Mouse (Mus musculus) neutrophil, adult 5-6 weeks (primary cell): ENCODE data around the gene Mycn. TPM values are rescaled to one million over a fixed set of nuclear protein-coding genes. Genes with fewer than 3 reads are reported as not detected.

ENCODE experiments used
- ATAC-seq: fragments of 151-379, 151-347 bp; 2 replicates; pipeline ENCODE4 v1.8.0; 2017; ENCODE audit warnings: mild to moderate bottlenecking, moderate TSS enrichment; ENCODE audit not compliant: insufficient number of reproducible peaks, poor library complexity, low FRiP score, severe bottlenecking; ENCODE audit errors: extremely low read depth
- total RNA-seq: library from RNA; stranded (forward); fragments of 200-1000 nt; gene quantifications from 2 replicates; pipeline ENCODE4 v1.2.3, GENCODE M21; 2017

Gene Mycn
- 0.35 TPM in 1 of 2 replicates, not detected in the other for total RNA-seq

DNA sequence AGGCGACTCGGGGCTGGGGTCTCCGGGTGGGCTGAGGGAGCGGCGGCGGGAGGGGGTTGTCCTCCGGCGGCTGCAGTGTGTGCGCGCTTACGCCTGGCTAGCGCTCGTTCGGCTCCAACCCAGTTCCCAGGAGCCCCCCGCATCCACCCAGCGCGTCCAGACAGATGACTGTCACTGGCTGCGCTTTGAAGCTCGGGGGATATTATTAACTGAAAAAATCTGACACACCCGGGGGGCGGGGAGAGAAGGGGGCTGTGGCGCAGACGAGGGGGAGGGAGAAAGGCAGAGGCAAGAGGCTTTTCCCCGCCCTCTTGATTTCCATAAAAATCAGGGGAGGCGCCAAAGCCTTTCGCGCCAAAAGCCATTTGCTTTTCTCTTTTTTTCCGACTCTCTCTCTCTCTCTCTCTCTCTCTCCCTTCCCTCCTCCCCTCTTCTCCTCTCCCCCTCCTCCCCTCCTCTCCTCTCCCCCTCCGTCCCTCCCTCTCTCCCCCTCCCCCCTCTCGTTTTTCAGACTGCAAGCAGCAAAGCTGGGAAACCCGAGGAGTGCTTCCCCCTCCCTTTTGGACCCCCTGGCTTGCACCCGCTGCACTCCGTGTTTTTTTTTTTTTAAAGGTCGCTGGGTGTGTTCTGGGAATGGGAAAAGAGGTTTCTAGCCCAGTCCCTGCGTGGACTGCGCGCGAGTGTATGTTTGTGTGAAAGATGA, at the start of gene Mycn:
Mycn (minus strand) TSS at position 254 of the 703 bp plus-strand sequence.
- ATAC-seq = no peak

DNA sequence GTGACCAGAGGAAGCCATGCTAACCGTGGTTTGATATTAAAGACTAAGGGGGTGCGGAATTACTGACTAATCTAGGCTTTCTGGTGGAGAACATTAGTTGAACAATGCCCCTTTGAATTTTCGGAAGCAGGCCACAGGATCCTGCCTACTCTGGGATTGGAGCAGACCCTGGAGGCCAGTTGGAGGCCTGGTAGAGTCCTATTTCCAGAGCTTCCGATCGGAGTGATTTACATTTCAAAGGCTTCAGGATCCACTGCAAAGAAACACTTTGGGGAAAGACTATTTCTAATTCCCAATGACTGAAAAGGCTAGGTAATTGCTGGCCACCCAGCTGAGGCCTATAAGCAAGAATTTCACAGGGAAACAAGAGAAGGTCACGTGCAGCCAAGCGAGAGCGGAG, 45.7 kb upstream of the Mycn start:
- ATAC-seq = no peak

GRCm38 (mm10) chr12:12986612-12987206, 45.0 kb upstream of the Mycn start:
- no peak for ATAC-seq

DNA sequence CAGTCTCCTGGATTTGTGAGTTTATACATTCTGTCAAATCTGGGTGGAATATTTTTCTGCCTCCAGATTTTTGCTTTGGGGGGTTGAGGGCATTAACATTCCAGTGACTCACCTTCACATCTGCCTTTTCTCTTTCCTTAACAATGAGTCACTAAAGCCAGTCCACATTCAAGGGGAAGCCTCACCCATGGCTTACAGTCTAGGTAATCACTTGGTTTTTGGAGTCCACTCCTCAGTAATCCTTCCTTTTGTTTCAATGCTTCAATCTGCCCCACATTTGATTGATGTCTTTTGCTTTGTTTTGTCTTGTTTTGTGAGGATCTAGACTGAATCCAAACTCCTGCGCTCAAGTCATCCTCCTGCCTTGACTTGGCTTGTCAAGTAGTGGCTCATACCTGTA, 41.3 kb upstream of the Mycn start:
- no peak for ATAC-seq

DNA sequence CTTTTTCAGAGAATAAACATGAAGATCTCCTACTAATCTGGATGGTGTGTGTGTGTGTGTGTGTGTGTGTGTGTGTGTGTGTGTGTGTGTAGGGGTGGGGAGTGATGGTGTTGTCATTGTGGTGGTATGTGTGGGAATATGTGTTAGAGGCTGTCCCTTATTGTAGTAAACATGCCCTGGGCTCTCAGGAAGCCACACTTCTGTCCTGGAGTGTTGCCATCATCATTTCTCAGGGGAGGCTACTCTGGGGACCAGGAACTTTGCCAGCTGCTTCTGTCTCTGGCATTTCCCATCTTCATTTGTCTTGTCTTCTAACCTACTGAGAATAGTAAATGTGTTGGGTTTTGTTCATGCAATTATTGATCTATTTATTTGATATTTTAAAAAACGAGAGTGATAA, 33.7 kb upstream of the Mycn start:
- ATAC-seq = no peak

GRCm38 (mm10) chr12:12972756-12973435, 31.2 kb upstream of the Mycn start:
- ATAC-seq = no peak

- no peak for ATAC-seq
These were observed 26.2 kb upstream of the Mycn start for GRCm38 (mm10) chr12:12967946-12968345.

GRCm38 (mm10) chr12:12964856-12965255, 23.1 kb upstream of the Mycn start:
- no peak for ATAC-seq

- ATAC-seq = no peak
These were observed 5.9 kb upstream of the Mycn start for GRCm38 (mm10) chr12:12947606-12948005.

DNA sequence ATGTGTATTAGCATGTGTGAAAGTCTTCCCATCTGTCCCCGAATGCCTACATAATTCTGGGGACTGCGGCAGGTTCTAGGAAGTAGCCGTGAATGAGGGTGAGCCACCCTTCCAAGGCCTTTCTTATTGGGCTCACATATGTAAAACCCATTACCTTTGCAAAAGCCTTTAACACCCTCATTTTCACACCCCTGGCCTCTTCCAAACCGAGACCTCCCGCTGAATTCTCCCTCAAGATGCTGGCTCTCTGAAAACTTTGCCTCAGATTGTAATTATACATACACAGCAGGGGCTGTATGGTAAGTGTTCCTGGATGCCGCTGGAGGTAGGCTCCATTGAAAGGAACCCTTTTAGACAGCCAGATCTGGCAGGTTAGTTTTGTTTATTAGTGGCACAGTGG, 1.6 kb upstream of the Mycn start:
- no peak for ATAC-seq

GRCm38 (mm10) chr12:12942364-12943050, 793 bp upstream of the Mycn start:
- ATAC-seq = peak; percentile 36

GRCm38 (mm10) chr12:12941129-12941504, 597 bp downstream of the Mycn start:
- ATAC-seq = no peak

GRCm38 (mm10) chr12:12940466-12941128, 1.1 kb downstream of the Mycn start:
- no peak for ATAC-seq

GRCm38 (mm10) chr12:12939581-12940465, 1.9 kb downstream of the Mycn start:
- ATAC-seq = no peak

DNA sequence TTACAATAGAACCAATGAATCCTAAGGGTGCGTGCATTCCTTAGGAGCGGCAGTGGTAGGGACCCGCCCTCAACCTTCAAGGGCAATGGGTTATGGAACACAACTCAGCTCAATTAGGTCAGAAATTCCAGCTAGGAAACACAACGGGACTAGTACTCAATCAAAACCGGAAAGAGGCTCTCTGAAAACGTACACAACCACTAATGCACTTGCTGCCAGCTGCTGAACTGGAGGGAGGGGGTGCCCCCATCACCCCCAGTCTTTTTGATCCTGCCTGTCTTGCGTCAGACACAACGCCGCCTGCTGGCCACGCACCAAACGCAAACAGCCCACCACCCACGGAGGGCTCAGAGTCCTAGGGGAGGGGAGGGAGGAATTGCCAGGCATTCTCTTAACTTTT, 2.9 kb downstream of the Mycn start:
- ATAC-seq = no peak

DNA sequence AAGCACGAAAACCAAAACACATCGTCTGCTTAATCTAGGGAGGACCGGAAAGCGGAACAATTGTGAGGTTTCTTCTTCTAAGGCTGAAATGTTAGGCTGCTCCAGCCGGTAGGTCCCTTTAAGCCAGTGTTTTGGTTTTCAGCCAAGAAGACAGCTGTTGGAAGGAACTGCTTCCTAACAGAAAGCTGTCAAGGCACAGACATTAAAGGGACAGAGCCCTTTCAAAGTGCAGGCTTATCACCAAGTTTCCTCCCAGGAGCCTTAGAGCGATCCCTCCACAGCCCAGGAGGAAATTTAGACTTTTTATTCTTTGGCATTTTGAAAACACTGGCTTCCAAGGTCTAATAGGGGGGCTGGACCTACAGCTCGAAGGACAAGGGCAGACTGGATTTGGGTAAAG, 3.4 kb downstream of the Mycn start:
- ATAC-seq = no peak

DNA sequence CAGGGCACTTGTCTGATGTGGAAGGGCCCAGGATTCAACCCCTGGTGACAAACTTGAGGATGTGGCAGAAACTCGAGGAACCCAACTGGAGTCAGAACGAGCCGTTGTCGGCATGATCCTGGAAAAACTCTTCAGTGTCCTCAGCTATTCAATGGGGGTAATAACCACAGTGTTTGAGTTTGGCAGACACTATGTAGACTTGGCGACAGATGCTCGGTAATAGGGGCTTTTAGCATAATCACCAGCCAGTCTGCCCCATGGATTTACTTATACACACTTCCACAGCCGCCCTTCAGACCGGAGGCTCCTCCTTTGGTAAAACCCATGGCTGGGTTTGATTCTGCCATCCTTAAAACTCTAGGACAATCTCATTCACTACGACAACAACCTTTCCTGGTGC, 4.0 kb downstream of the Mycn start:
- no peak for ATAC-seq

DNA sequence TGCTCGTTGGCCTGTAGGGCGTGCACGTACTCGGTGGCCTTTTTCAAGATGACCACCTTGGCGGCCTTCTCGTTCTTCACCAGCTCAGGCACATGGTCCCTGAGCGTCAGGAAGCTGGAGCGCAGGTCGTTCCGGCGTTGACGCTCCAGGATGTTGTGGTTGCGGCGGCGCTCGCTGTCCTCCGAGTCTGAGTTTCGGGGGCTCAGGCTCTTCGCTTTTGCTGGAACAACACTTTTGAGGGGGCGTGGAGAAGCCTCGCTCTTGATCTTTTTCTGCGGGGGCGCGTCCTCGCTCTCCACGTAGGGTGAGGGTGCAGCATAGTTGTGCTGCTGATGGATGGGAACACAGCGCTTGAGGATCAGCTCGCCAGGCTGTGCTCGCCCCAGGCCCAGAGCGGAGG, 4.6 kb downstream of the Mycn start:
- ATAC-seq = no peak
